Mouse (Mus musculus) cerebellum, adult 11 months (tissue): ENCODE measurements at regions not wholly inside any gene's neighbourhood (a gene's known extent, or its start where the extent isn't known, plus 50 kb on each side); places are given as distances from the start of the nearest gene placed in this dataset.

Experiments
- DNase-seq: peaks from one replicate; pipeline ENCODE4 v3.0.0; 2022

DNA sequence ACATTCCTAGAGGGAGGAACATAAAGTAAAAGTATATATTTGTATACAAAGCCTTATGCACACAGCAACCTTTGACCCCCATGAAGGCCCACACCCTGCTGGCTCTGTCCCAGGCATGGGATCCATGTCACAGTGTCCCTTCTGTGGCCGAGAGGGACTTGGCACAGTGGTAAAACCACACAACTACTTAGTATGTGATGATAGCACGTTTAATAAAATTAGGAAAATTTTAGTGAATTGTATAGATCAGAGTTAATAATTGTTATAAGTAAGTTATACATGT lies 140.7 kb downstream of the Rnd3 start:
- no peak for DNase-seq

DNA sequence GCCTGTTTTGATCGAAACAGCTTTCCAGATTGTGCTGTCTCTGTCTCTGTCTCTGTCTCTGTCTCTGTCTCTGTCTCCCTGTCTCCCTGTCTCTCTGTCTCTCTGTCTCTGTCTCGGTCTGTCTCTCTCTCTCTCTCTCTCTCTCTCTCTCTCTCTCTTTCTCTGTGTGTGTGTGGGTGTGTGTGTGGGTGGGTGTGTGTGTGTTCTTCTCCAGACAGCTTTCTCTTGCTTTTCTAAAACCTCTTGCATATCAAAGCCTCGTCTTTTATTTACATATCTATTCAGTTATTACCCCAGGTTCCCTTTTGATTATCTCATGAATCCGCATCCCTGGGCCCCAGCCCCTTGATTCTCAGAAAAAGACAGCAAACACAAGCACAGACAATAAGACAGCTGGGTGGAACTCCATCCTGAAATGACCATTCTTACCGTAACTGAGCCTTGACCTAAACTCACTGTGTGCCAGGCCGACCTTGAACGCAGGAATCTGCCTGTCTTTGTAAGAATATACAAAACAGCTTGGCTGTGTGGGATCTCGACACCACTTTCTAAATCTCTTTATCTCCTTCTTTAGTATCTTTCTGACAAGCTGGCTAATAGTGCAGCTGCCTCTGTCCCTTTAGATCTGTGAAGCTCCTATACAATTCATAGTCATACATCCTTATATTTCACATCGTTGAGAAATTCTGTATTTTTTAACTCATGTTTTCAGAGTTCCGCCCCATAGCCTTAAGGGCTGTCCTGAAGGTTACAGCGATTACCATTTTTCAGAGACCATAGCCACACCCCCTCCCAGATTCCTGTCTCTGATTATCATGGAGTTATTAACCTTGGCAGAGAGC lies 141.3 kb downstream of the Rnd3 start:
- no peak for DNase-seq

- no peak for DNase-seq
These were observed 142.1 kb downstream of the Rnd3 start for GRCm38 (mm10) chr2:51006818-51007217.

DNA sequence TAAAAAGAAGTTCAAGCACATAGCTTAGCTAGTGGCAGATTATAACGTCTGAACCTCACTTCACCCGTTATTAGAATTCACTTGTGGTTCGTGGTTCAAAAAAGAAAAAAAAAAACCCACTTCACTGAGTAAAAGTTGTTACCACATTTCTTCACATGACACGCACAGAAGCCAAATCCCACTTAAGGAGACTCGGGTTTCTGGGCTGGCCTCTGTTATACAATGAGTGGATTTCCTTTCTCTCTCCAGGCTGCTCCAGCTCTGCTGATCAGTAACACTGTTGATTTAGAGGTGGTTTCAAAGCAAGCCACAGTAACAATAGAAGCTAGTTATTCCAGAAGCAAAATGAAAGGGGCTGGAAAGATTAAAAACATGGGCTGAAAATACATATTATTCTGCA lies 147.4 kb downstream of the Rnd3 start:
- no peak for DNase-seq

DNA sequence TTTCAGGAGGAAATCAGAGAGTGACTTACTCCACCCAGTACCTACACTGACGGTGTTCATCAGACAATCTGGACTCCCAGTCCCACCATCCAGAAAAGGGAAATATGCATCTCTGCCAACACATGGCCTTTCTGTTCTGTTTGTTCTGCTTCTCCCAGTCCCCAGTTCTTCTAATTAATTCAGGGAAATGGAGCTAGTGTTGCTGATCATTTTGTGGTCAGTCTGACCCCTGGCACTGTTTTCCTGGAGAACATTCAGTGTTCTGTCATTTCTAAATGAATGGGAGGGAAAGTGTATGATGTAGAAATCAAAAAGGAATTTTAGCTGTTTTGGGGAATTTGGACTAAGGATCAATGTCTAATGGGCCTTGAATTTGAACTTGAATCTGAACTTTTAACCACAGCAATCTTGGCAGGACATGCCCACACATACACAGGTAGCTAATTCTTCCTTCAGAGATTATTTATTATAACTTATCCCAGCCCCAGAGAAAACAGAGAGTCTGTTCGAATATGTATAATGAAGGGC lies 165.0 kb downstream of the Rnd3 start:
- no peak for DNase-seq

DNA sequence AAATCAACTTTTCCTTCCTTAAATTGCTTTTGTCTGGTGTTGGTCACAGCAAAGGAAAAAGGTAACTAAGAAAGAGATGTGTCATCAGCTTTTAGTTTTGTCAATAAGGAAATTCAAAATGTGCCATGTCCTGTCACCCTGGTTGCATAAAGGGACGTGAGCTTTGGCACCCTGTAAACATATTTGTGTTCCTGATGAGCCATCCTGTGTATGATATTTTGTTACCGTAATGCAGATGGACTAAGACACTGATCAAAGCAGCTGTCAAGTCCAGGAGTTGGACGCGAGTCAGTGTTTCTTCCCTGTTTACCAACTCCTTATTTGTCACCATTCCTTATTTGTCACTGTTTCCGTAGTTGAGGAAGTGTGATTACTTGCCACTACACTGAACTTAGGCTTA lies 166.3 kb downstream of the Rnd3 start:
- no peak for DNase-seq

- DNase-seq = no peak
These were observed 170.6 kb downstream of the Rnd3 start for GRCm38 (mm10) chr2:50978356-50978755.

DNA sequence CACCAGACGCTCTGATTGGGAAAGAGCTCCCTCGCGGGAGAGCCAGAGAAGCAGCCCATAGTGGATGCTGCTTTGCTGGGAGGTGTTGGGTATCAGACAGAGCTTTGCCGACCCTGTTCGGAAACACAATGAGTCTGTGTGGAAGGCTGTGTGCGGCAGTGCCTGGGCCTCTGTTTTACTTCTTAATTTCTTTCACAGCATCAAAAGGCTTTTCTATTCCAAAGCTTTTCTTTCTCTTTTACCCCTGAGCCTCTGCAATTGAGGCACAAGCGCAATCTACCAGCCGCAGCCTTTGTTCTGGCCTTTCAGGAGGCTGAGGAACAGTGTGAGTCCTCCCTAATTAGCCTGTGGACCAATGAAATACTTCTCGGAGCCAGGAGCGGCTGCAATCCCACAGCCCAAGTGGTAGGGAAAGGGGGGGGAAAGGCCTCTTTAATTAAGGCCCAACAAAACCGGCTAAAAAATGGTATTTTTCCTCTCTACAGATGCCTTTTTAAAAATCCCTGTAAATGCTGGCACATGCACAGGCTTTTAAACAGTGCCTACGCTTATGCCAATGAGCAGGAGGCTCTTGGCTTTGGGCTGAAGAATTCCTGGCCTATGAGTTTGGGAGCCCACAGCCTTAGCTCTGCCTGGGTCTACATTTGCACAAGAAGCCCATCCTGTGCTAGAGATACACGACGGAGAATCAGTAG lies 177.6 kb downstream of the Rnd3 start:
- no peak for DNase-seq

GRCm38 (mm10) chr2:50968382-50968781 lies 180.5 kb downstream of the Rnd3 start:
- DNase-seq = no peak

DNA sequence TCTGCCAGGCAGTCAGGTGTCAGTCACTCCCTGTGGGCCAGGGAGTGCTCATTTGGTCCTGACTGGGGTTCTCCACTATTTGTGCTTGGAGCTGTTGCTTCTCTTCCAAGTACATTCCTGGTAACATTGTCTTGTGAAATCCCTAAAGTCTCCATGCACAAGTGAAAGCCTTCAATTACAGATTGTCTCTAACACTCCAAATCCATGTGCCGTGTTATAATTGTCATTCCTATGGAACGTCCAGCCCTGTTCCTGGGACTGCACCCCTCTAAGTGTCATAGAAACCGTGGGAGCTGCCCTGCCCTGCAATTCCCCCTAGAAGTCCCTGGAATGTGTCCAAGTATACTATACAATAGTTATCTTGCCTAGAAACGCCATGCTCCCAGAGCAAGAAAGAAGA lies 181.1 kb downstream of the Rnd3 start:
- DNase-seq = no peak

- DNase-seq = no peak
These were observed 181.8 kb downstream of the Rnd3 start for GRCm38 (mm10) chr2:50967133-50967532.

GRCm38 (mm10) chr2:50965485-50966017 lies 183.4 kb downstream of the Rnd3 start:
- DNase-seq = no peak

DNA sequence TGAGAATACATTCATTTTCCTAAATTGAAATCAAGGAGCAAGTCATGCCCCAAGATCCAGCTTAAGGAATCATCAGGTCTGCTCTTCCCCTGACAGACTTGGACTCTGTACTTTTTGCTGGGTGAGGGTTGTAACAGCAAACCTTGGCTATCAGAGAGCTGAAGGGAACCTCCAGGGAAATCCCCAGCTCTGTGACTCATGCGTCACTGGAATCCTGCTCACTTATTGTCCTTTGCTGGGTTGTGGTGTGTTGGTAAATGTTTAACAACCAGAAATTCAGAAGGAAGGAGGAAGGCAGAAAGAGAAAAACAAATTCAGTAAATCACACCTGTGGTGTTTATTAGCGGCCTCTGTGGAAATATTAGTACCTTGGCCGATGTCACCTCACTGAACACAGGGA lies 184.8 kb downstream of the Rnd3 start:
- DNase-seq = no peak

- DNase-seq = no peak
These were observed 187.9 kb downstream of the Rnd3 start for GRCm38 (mm10) chr2:50961049-50961448.

- DNase-seq = no peak
These were observed 189.6 kb downstream of the Rnd3 start for GRCm38 (mm10) chr2:50959323-50959722.

- no peak for DNase-seq
These were observed 194.4 kb downstream of the Rnd3 start for GRCm38 (mm10) chr2:50954361-50955066.

DNA sequence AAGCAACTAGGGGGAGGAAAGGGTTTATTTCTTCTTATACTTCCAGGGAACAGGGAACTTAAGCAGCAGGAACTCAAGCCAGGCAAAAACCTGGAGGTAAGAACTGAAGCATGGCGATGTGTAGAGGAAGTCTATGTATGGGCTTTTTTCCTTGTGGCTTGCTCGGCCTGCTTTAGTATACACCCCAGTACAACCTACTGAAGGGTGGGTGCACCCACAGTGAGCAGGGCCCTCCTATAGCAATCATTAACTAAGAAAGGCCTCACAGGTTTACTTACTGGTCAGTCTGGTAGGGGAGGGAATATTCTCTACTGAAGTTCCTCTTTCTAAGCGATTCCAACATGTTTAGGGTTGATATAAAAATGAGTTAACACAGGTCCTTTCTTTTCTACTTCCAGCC lies 197.9 kb downstream of the Rnd3 start:
- DNase-seq = no peak

DNA sequence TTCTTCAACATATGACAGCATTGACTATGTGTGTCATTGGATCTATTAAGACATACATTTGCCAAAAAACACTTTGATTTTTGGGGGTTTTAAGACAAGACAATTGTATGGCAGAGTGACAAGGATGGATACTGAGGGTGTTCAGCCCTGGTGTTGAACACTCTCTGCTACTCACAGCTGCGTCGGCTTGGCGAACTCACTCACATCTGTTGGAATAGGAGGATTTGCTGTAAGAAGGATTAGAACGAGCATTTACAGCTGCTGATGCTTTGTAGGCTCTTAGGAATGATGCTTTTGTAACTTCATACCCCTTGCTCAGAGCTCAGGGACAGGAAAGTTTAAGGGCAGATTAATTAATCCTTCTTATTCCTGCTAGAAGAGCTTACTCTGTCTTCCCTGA lies 199.2 kb downstream of the Rnd3 start:
- DNase-seq = no peak

DNA sequence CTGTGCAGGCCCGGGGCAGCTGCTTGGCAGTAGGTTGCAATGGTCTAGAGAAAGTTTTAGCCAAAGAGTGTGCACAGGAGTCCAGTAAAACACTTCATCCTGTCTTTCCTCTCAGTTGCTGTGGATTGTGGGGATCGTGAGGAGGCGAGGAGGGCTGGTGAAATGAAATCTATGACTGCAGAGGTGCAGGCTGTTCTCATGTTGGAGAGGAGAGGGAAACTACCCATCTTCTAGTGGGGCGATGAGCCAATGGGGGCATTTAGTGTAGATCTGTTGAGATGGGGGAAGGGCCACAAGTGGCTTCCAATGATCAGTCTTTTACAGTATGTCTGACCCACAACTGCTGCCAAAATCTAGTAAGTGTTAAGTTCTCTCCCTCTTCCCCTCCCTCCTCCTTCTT lies 203.4 kb downstream of the Rnd3 start:
- no peak for DNase-seq

GRCm38 (mm10) chr2:50943180-50943579 lies 205.7 kb downstream of the Rnd3 start:
- no peak for DNase-seq

GRCm38 (mm10) chr2:50942741-50943140 lies 206.2 kb downstream of the Rnd3 start:
- no peak for DNase-seq

DNA sequence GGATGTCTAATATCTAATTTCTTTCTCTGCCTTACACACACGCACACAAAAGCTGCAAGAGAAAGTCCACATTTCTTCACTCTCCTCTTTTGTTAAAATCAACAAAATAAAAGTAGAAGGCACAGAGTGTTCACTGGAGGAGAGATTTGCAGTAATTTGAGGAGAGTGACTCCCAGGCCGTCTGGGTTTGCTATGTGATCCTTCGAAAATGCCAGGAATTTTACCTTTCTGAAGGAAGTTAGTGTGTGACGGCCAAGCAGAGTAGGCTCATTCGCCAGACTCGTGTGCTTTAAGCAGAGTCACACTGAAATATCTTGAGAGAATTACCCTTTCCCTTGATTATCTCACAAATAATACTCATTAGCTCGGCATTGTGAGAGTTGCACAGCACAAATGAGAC lies 216.0 kb downstream of the Rnd3 start:
- DNase-seq = no peak

DNA sequence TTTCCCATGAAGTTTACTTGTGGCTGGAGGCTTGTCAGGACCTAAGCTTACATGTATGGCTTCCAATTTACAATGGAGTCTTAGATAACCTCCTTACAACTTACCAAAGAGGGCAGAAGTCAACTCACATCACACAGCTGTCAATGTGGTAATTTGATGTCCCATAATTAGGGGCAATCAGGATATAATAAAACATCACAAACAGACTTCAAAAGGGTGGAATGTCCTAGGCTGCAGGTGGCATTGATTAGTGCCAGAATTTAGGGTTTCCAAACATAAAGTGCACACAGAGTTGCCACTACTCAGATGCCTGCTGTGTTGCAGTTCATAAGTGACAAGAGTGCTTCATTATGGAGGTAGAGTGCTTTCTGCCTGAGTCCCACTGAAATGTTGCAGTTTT lies 227.9 kb downstream of the Rnd3 start:
- no peak for DNase-seq
